Mouse (Mus musculus) thymus, postnatal 25 days (tissue): ENCODE measurements around the gene Eda2r.

ENCODE experiments used
- DNase-seq: peaks from one replicate; pipeline ENCODE4 v3.0.0; 2022

Gene Eda2r

DNA sequence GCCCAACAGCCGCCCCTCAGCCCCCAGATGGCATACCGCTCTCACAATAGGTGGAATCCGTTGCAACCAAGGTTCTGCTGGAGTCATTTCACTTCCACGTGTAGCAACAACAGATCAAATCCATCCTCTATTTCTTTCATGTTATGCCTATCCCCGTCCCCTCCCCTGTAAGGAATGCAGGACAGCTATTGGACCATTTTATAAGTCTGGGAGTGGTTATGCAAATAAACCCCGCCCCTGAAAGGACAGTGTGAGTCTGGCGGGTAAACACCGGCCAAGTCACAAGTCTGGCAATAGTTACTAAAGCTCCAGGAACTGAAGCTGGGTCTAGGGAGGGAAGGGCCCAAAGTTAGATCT, at the start of gene Eda2r:
Gene Eda2r (minus strand): TSS at position 152 of the 357 bp plus-strand sequence.
- no peak for DNase-seq

DNA sequence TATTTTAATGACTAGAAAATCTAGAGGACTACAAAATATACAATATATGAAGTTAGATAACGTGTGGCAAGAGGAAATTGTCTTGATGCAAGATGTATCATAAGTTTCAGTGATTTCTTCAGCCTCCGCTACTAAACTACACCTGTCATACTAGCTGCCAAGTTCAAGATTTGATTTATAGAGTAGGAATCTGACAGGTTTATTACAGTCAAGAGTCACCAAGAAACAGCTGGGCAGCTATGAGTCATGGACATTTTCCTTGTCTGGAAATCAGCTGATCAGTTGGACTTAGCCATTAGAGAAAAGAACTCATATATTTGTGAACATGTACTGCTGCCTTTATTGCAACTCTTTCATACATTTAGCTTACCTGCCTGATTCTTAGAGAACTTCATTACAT, 20.9 kb upstream of the Eda2r start:
- DNase-seq, result no peak

DNA sequence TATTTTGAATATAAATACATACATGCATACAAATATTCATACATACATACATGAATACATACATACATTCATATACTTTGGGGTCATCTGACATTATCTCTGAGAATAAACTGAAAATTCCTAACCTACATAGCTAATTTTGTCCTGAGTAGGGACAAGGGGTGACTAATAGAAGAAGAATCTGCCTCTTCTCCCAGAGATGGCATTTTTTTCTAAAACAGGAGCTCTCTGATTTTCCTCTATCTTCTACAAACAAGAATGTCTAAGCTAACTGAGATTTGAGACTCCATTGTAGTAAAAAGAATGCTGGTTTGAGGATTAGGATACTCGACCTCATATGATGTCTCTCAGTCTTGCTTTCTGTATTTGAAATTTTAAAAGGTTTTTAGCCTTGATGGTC, 1.1 kb upstream of the Eda2r start:
- no peak for DNase-seq

DNA sequence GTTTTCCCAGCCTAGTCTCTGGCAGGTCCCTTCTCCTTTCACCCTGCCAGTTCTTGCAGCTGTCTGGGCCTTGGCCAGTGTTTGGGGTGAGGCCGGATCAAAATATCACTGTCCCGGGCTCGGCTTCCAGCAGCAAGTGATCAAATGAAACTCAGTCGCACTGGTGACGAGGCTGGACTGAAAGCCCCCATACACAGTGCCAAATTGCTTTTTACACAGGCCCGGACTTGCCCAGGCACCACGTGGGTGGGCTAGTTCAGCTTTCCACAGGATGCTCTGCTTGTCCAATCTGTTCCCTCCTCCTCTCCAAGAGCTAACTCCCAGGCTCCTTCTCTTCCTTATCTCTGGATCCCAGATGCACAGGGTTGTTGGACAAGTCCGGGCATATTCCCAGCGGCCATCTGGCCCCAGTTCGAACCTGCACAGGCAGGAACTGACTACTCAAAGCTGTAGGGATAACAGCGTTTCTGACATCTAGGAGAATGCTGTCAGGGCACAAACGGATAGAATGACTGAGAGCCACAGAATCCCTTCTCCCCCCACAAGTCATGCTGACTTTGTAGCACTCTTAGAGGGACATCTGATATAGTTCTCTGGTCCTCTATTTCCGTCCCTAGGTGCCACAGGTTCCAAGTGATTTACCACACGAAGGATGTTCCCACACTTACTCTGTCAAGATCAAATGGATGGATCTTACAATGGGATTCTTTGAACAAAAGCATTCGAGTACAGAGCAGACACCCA, 523 bp downstream of the Eda2r start:
- no peak for DNase-seq

DNA sequence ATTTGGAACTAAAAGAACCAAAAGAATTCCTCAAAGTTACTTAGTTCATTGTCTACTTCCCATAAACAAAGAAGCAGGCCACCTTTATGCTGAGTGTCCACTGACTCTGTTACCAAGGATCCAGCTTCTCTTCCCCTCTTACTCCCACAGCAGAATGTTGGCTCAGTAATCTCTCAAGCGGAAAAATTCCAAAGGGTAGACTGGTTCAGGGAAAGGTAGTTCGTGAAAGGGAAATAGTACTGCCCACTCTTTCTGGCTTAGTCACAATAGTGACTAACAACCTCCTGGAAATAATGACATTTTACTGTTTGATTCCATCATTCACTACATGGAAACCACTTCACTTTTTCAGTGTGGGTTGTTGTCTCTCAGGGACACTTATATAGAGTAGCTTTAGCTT, 4.2 kb downstream of the Eda2r start:
- no peak for DNase-seq

DNA sequence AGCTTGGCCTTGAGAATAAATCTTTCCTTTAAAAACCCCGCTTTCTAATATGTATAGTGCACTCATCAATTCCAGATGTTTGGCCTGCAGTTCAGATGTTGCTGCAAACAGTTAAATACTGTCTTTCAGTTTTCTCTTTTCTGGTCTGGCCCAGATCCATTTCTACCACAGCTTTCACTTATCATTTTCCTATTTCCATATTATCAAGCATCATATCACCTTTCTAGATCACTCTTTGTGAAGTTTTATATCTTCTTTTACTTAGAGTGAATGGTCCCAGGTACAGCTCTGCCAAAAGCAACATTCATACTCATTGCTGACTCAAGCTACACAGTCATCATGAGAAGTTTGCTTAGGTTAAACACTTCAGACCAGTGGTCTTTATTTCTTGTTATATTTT, 7.8 kb downstream of the Eda2r start:
- DNase-seq, result no peak

DNA sequence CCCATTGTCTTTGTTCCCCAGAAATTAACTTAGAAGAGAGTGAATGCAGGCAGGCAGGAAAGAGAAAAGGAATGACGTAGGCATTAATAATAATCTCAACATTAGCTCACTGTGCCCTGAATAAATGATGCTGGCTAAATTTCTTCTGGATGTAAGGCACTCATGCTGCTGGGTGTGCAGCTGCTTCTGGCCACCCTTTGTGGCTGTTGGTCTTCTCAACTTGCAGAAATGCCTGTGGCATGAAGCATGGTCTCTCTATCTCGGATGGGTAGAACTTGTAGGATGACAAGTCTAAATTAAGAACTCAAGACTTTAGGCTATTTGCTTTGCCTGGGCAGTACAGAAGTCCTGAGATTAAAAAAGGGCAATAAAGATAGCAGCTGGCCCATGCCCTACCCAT, 8.3 kb downstream of the Eda2r start:
- no peak for DNase-seq

DNA sequence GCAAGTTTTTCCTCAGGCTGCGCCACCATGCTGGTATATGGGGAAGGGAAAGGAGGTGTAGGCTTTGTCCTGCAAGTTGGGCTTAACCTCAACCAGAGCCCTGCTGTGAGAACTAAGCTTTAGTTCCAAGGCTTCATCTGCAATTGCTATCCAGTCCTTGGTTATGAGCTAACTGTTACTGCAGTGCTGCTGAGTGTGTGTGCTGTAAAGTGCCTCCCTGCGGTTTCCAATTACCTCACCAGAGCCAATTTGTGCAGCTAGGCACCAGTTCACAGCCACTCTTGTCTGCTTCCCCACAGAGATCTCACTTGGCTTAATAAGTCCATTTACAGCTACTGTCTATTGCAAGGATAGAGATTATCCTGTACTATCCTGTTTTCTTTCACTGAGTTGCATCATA, 16.1 kb downstream of the Eda2r start:
- no peak for DNase-seq

DNA sequence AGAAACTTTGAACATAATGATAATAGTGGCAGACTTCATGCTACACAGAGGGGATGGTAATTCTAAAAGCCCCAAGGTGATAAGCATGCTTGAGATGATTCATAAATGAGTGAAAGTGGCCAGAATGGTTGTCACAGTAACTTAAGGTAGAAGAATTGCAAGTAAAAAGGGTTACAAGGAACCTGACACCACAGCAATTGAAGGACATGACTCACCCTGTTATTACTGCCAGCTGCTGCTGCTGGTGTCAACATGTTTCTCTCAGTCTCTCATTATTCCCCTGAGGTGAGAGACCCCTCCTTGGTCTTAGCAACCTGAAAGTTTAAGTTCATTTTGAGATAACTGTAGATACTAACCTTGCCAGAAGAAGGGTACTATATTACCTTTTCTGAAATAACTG, 49.1 kb downstream of the Eda2r start:
- DNase-seq, result no peak
